Mouse (Mus musculus) small intestine, adult 2 months (tissue): ENCODE measurements around the gene Shmt2.

Source experiments
- CTCF ChIP-seq: fragments of 200-500 bp; IDR thresholded peaks from 2 replicates; pipeline ENCODE4 v1.5.1; 2012; ENCODE audit warnings: low read depth, mild to moderate bottlenecking, control low read depth, inconsistent platforms, low read length, moderate library complexity, mixed read lengths; ENCODE audit not compliant: insufficient replicate concordance, insufficient read length; ENCODE audit errors: extremely low read depth
- POLR2A ChIP-seq: fragments of 200-500 bp; IDR thresholded peaks from 2 replicates; pipeline ENCODE4 v1.6.1; 2012; ENCODE audit warnings: low read depth, mild to moderate bottlenecking, control low read depth, inconsistent platforms, low read length, moderate library complexity

- no peak for TF ChIP-seq CTCF
- TF ChIP-seq POLR2A = no peak
Observed at GRCm38 (mm10) chr10:127544375-127544774, 22.1 kb upstream of the Shmt2 start.
